Mouse (Mus musculus) midbrain, embryonic 15.5 days (tissue): ENCODE results near the gene Cdk15. TPM values are rescaled to one million over a fixed set of nuclear protein-coding genes. Genes with fewer than 3 reads are reported as not detected.
A peak's percentile ranks its signal among the peaks of the same experiment; 100 is the strongest.

Experiments used
- ATAC-seq: fragments of 200-750 bp; cut with Nextera tagmentation; replicated peaks from 2 replicates; pipeline ENCODE4 v1.8.0; 2017; ENCODE audit warnings: moderate TSS enrichment
- H3K27ac ChIP-seq: fragments of 300-500 bp; sonication (generic); 2 replicates; pipeline ENCODE4 v1.5.1; 2015; ENCODE audit warnings: mild to moderate bottlenecking, inconsistent platforms
- H3K27me3 ChIP-seq: fragments of 300-500 bp; sonication (generic); replicated peaks from 2 replicates; pipeline ENCODE4 v1.6.1; 2015; ENCODE audit warnings: inconsistent platforms
- H3K36me3 ChIP-seq: fragments of 300-500 bp; sonication (generic); replicated peaks from 2 replicates; pipeline ENCODE4 v1.6.1; 2015; ENCODE audit warnings: inconsistent platforms
- H3K4me1 ChIP-seq: fragments of 300-500 bp; sonication (generic); 2 replicates; pipeline ENCODE4 v1.6.1; 2015; ENCODE audit warnings: inconsistent platforms
- H3K4me2 ChIP-seq: fragments of 300-500 bp; sonication (generic); 2 replicates; pipeline ENCODE4 v1.6.1; 2015; ENCODE audit warnings: inconsistent platforms, mild to moderate bottlenecking, moderate library complexity
- H3K4me3 ChIP-seq: fragments of 300-500 bp; sonication (generic); 2 replicates; pipeline ENCODE4 v1.5.1; 2015; ENCODE audit warnings: mild to moderate bottlenecking, inconsistent platforms
- H3K9ac ChIP-seq: fragments of 300-500 bp; sonication (generic); 2 replicates; pipeline ENCODE4 v1.6.1; 2015; ENCODE audit warnings: mild to moderate bottlenecking, inconsistent platforms
- H3K9me3 ChIP-seq: fragments of 300-500 bp; sonication (generic); 2 replicates; pipeline ENCODE4 v1.6.1; 2016; ENCODE audit warnings: inconsistent platforms
- WGBS: fragments of 180-500 bp; shearing (Covaris S2); methylation state at CpG from one replicate; pipeline ENCODE4 v1.1.7; 2015; ENCODE audit warnings: mixed read lengths; 5-methylcytosine and 5-hydroxymethylcytosine counted together
- polyA plus RNA-seq: library from polyadenylated mRNA; unstranded; fragments of >200 nt; fragmentation: Nextera tagmentation; extraction: Ambion mirVana; gene quantifications from 2 replicates; pipeline ENCODE4 v1.2.1, GENCODE M21; 2015

Cdk15 gene
- polyA plus RNA-seq, 1 experiment from 2014 or later: 1.8 TPM

GRCm38 (mm10) chr1:59316386-59317051 is 59.8 kb downstream of the Cdk15 start:
- 4% methylated on average over 6 of the region's 6 CpGs for WGBS
- peak; percentile 25 for ATAC-seq
- H3K4me3 ChIP-seq: no peak overlapping the region
- no peaks in the 10 kb centered on the region for H3K9me3 ChIP-seq
- peak overlapping the region; percentile 48 for H3K27ac ChIP-seq
- no peak overlapping the region for H3K9ac ChIP-seq
- H3K36me3 ChIP-seq: no peaks in the 10 kb centered on the region
- H3K4me1 ChIP-seq: peaks cover 40% of the 10 kb centered on the region
- H3K27me3 ChIP-seq: 0 out of 2 replicates have a peak, but pooled peaks cover 7% of the 10 kb centered on the region
- peak overlapping the region; percentile 28; the same call in 1 of the 2 replicates for H3K4me2 ChIP-seq

DNA sequence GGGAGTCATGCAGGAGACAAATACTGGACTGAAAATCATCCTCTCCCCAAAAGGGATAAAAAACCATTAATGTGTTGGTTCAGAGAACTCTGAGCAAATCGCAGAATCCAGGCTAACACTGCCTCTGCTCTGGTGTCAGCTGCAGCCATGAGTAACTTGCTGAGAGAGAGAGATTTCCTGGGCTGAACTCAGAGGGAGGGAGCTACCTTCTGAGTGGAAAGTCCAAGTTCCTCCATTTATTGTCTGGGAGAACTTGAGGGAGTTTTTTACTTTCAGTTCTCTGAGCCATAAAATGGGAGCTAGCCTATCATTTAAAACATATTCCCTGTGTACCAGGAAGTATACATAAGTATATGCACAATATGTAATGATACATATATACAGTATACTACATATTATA is 60.7 kb downstream of the Cdk15 start:
- H3K4me3 ChIP-seq: no peak overlapping the region
- no peak overlapping the region for H3K4me2 ChIP-seq
- no peak for ATAC-seq
- 75% methylated on average over 1 of the region's 1 CpGs for WGBS
- H3K9me3 ChIP-seq: no peaks in the 10 kb centered on the region
- no peak overlapping the region for H3K27ac ChIP-seq
- H3K27me3 ChIP-seq: 0 out of 2 replicates have a peak, but pooled peaks cover 7% of the 10 kb centered on the region
- H3K36me3 ChIP-seq: no peaks in the 10 kb centered on the region
- peaks cover 33% of the 10 kb centered on the region for H3K4me1 ChIP-seq
- H3K9ac ChIP-seq: no peak overlapping the region

GRCm38 (mm10) chr1:59318878-59319277 is 62.2 kb downstream of the Cdk15 start:
- no peak overlapping the region for H3K9ac ChIP-seq
- 0 out of 2 replicates have a peak, but pooled peaks cover 7% of the 10 kb centered on the region for H3K27me3 ChIP-seq
- ATAC-seq: no peak
- no peaks in the 10 kb centered on the region for H3K9me3 ChIP-seq
- H3K4me1 ChIP-seq: peaks cover 25% of the 10 kb centered on the region
- H3K4me3 ChIP-seq: no peak overlapping the region
- no peak overlapping the region for H3K4me2 ChIP-seq
- 36% methylated on average over 5 of the region's 5 CpGs for WGBS
- no peaks in the 10 kb centered on the region for H3K36me3 ChIP-seq
- H3K27ac ChIP-seq: no peak overlapping the region

DNA sequence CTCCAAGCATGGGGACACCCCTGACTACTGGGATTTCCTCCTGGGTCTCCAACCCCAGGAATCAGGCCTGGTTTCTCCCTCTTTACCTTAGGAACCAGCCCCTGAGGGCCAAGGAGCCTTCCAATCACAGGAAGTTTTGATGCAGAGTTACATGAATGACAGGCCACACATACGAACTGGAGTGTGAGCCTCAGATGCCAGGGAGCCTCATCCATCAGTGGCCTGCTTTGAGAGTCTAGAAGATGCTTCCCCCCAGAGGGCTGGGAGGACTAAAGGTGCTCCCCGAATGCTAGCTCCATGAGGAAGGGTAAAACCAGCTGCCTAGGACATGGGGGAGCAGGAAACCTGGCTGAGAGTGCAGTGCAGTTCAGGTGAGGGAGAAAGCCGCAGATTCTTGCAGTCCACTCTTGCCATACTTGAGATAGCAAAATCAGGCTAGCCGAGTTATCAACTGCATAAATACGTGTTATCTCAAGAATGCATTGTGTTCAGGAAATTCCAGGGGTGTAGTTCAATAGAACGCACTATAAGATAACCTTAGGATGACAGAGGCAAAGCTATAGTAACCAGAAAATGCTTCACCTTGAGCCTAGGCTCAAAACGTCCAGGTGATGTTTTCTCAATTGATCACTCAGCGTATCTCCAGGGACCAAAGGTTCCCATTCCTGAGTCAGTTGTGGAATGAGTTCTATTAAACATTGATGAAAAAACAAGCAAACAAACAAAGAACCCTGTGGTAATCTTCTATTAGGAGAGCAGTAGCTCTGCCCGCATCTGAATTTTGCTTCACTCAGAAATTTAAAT is 64.6 kb downstream of the Cdk15 start:
- Histone ChIP-seq H3K9me3 (no peaks in the 10 kb centered on the region), H3K36me3 (no peaks in the 10 kb centered on the region), H3K9ac (no peak overlapping the region), H3K4me1 (peaks cover 4% of the 10 kb centered on the region), H3K4me3 (no peak overlapping the region), H3K4me2 (no peak overlapping the region), H3K27me3 (0 out of 2 replicates have a peak, but pooled peaks cover 7% of the 10 kb centered on the region), H3K27ac (no peak overlapping the region)
- 79% methylated on average over 9 of the region's 9 CpGs for WGBS
- no peak for ATAC-seq

DNA sequence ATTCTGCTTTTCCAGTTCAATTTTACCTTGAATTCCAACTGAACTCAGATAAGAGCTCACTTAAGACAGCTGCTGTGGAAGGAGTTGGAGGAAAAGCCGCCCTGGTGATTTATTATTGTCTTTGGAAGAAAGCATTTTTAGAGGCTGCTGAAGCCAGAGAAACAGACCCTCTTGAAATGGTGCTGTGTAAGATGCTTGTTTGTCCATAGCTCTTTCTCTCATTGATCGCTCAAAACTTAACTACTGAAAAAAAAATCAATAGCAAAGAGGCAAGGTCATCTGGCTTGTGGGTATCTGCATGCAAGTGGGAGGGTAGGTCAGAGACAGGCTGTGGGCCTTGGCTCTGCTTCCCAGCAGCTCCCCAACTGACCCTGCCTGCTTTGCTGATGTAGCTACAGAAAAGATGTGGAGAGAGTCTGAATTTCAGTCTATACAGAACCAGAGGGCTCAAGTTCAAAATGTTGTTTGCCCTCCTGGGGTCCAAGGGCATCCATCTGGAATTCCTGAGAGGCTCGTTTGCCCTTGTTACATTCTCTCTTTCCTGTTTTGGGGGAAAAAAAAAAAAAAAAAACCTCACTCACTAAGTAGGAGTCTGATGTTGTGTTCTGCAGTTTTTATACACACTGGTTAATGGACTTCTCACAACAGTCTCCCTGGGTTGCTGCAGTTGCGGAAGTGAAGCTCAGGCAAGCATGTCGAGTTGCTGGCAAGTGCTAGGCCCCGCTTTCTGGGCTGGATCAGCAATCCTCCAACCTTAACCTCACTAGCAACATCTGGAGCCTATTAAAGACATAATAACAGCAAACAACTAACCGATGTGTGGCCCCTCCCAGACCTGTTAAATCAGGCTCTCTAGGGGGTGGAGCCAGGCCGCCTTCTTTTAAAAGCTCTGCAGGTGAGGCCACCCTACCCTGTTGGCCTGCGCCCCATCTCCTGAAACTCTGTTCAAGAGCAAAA is 65.5 kb downstream of the Cdk15 start:
- Histone ChIP-seq H3K9ac (no peak overlapping the region), H3K27me3 (0 out of 2 replicates have a peak, but pooled peaks cover 7% of the 10 kb centered on the region), H3K4me3 (no peak overlapping the region), H3K9me3 (no peaks in the 10 kb centered on the region), H3K27ac (no peak overlapping the region), H3K36me3 (no peaks in the 10 kb centered on the region), H3K4me2 (no peak overlapping the region), H3K4me1 (peaks cover 6% of the 10 kb centered on the region)
- no peak for ATAC-seq
- WGBS: 64% methylated on average over 9 of the region's 9 CpGs

GRCm38 (mm10) chr1:59326854-59327395 is 70.2 kb downstream of the Cdk15 start:
- no peak overlapping the region for H3K4me2 ChIP-seq
- H3K4me1 ChIP-seq: peaks cover 16% of the 10 kb centered on the region
- H3K36me3 ChIP-seq: no peaks in the 10 kb centered on the region
- H3K27me3 ChIP-seq: no peaks in the 10 kb centered on the region
- 16% methylated on average over 10 of the region's 10 CpGs for WGBS
- H3K4me3 ChIP-seq: no peak overlapping the region
- no peaks in the 10 kb centered on the region for H3K9me3 ChIP-seq
- H3K27ac ChIP-seq: no peak overlapping the region
- no peak overlapping the region for H3K9ac ChIP-seq
- no peak for ATAC-seq

DNA sequence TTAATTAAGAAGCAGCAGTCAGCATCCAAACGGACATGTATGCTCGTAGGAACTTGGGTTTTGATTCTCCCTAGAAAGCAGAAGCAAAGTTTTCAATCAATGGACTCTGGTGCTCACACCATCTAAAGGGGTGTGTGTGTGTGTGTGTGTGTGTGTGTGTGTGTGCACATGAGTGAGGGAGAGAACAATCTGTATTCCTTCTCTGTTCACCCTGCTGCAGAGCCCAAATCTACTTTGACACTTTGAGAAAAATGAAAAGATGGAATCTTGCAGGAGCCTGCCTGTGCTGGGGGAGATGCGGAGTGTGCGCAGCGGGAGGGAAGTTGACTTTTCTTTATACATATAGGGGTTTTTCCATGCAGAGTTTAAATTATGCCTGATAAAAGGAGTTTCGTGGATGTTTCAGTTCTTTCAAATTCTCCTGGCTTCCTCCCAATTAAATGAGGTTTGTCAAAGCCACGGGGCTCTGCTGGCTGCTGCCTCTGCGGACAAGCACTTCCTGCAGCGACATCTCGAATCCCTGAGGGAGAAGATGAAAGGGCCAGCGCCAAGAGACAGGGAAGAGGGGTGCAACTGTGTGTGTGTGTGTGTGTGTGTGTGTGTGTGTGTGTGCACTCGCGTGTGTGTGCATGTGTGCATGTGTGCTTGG is 76.2 kb downstream of the Cdk15 start:
- 18% methylated on average over 13 of the region's 13 CpGs for WGBS
- H3K27me3 ChIP-seq: no peaks in the 10 kb centered on the region
- H3K4me3 ChIP-seq: no peak overlapping the region
- H3K9ac ChIP-seq: peak overlapping the region; percentile 23; the same call in 1 of the 2 replicates
- peak; percentile 74 for ATAC-seq
- no peaks in the 10 kb centered on the region for H3K36me3 ChIP-seq
- peaks cover 31% of the 10 kb centered on the region for H3K4me1 ChIP-seq
- peak overlapping the region; percentile 24 for H3K4me2 ChIP-seq
- no peaks in the 10 kb centered on the region for H3K9me3 ChIP-seq
- H3K27ac ChIP-seq: peak overlapping the region; percentile 81

DNA sequence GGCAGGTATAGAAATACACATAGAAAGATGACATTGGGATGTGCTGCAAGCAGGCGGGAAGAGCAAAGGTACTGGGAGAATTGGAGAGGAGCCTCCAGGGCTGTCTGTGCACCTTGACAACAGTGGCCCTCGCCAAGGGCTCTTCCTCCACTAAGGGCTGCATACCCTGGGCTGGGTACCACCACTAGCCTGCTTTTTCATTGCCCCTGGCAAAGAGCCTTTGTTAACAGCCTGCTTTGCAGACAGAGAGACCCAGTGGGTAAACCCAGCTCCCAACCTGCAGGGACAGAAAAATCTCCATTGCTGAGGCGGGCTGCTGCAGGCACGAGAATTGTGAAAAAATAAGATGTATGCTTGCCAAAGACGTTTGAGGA is 76.7 kb downstream of the Cdk15 start:
- Histone ChIP-seq H3K27me3 (no peaks in the 10 kb centered on the region), H3K9me3 (no peaks in the 10 kb centered on the region), H3K27ac (peak overlapping the region; percentile 81), H3K4me2 (peak overlapping the region; percentile 24), H3K4me1 (peaks cover 27% of the 10 kb centered on the region), H3K9ac (peak overlapping the region; percentile 23; the same call in 1 of the 2 replicates), H3K36me3 (no peaks in the 10 kb centered on the region), H3K4me3 (no peak overlapping the region)
- ATAC-seq: peak; percentile 74
- 20% methylated on average over 5 of the region's 5 CpGs for WGBS

GRCm38 (mm10) chr1:59333860-59334561 is 77.3 kb downstream of the Cdk15 start:
- Histone ChIP-seq H3K4me2 (no peak overlapping the region), H3K27ac (peak overlapping the region; percentile 81), H3K27me3 (no peaks in the 10 kb centered on the region), H3K36me3 (no peaks in the 10 kb centered on the region), H3K4me3 (no peak overlapping the region), H3K4me1 (peaks cover 27% of the 10 kb centered on the region), H3K9me3 (no peaks in the 10 kb centered on the region), H3K9ac (no peak overlapping the region)
- ATAC-seq: 0 out of 2 replicates have a peak, but pooled peaks have one; percentile 9
- 40% methylated on average over 10 of the region's 10 CpGs for WGBS

DNA sequence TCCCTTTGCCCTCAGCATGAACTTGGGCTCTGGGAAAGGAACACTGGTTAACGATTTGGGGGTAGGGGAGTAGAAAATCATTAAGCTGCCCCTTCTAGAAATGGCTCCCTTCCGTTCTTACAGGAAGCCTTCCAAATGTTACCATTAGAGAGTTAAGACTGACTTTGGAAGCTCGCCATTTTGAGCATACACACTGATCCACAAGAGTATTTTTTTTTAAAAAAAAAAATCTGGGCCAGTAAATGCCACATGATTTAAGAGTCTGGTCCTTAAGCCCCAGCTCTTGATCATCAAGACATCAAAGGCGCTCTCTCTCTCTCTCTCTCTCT is 77.8 kb downstream of the Cdk15 start:
- Histone ChIP-seq H3K9me3 (no peaks in the 10 kb centered on the region), H3K27me3 (no peaks in the 10 kb centered on the region), H3K4me1 (peaks cover 27% of the 10 kb centered on the region), H3K4me2 (no peak overlapping the region), H3K4me3 (no peak overlapping the region), H3K27ac (peak overlapping the region; percentile 81), H3K9ac (no peak overlapping the region), H3K36me3 (no peaks in the 10 kb centered on the region)
- no peak for ATAC-seq
- 51% methylated on average over 4 of the region's 4 CpGs for WGBS

DNA sequence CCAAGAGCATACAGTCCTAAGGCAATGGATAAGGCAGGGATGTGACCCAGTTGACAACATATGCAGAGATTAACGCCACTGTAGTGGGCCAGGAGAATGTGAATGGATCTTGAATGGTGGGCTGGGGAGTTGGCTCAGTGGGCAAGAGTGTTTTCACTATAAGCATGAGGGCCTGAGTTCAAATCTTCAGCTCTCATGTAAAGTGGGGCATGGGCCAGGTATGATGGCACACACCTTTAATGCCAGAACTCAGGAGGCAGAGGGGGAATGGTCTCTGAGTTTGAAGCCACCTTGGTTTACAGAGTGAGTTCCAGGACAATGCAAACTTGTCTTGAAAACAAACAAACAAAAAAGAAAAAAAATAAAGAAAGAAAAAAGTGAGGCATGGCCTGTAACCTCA is 79.5 kb downstream of the Cdk15 start:
- no peak overlapping the region for H3K4me3 ChIP-seq

More for the DNA sequence above, 79.5 kb downstream of the Cdk15 start:
- ATAC-seq: no peak
- no peaks in the 10 kb centered on the region for H3K9me3 ChIP-seq
- no peak overlapping the region for H3K9ac ChIP-seq
- H3K4me2 ChIP-seq: no peak overlapping the region
- H3K4me1 ChIP-seq: peaks cover 35% of the 10 kb centered on the region
- 90% methylated on average over 1 of the region's 1 CpGs for WGBS
- H3K27me3 ChIP-seq: no peaks in the 10 kb centered on the region
- H3K27ac ChIP-seq: no peak overlapping the region
- no peaks in the 10 kb centered on the region for H3K36me3 ChIP-seq
